Mouse (Mus musculus): ENCODE measurements around the gene Mrpl55.

- TF ChIP-seq CTCF (IDR thresholded peaks at IDR 0.05) (no peak), EP300 (IDR thresholded peaks at IDR 0.05) (no peak)
These were observed 16.8 kb upstream of the Mrpl55 start for GRCm38 (mm10) chr11:59185490-59185889.

Data from lung, postnatal 0 days (tissue).